Mouse (Mus musculus) urinary bladder, postnatal 14 days (tissue): ENCODE measurements around the gene Olfr96.
A peak's percentile ranks its signal among the peaks of the same experiment; 100 is the strongest.
"Not testable (repeated sequence)": the region's sequence is repeated elsewhere in the genome, so short reads cannot be mapped to it uniquely, and the experiment has no call there.

Experiments used
- DNase-seq: peaks from one replicate; pipeline ENCODE4 v3.0.0; 2021; ENCODE audit warnings: low spot score

Olfr96 gene

GRCm38 (mm10) chr17:37219846-37220245 is at the start of gene Olfr96:
Olfr96 (plus strand) TSS chr17:37220146.
- DNase-seq: no peak

GRCm38 (mm10) chr17:37185474-37185873 is 34.5 kb upstream of the Olfr96 start:
- peak; percentile 17 for DNase-seq

GRCm38 (mm10) chr17:37190711-37191110 is 29.2 kb upstream of the Olfr96 start:
- DNase-seq: peak; percentile 30

GRCm38 (mm10) chr17:37193032-37193431 is 26.9 kb upstream of the Olfr96 start:
- DNase-seq: no peak

GRCm38 (mm10) chr17:37193656-37194055 is 26.3 kb upstream of the Olfr96 start, which contains the start of gene Ubd:
Ubd (plus strand) TSS chr17:37193892.
- no peak for DNase-seq

- peak; percentile 22 for DNase-seq
Measured at GRCm38 (mm10) chr17:37194782-37195181, 25.2 kb upstream of the Olfr96 start.

GRCm38 (mm10) chr17:37196845-37197724 is 22.9 kb upstream of the Olfr96 start:
- DNase-seq: peak; percentile 12

- DNase-seq: no peak
Measured at GRCm38 (mm10) chr17:37200894-37201293, 19.1 kb upstream of the Olfr96 start, which contains the start of gene Olfr94. Olfr94 (minus strand) TSS chr17:37200994.

- peak; percentile 83 for DNase-seq
Measured at GRCm38 (mm10) chr17:37203206-37203916, 16.6 kb upstream of the Olfr96 start.

- no peak for DNase-seq
Measured at GRCm38 (mm10) chr17:37203917-37204236, 16.1 kb upstream of the Olfr96 start.

- DNase-seq: no peak
Measured at GRCm38 (mm10) chr17:37210884-37211768, 8.8 kb upstream of the Olfr96 start.

- DNase-seq: no peak
Measured at GRCm38 (mm10) chr17:37213018-37213417, 6.9 kb upstream of the Olfr96 start, which contains the start of gene Olfr95. Olfr95 (minus strand) TSS chr17:37213118.

GRCm38 (mm10) chr17:37218486-37218885 is 1.5 kb upstream of the Olfr96 start:
- DNase-seq: peak; percentile 15

- DNase-seq: no peak
Measured at GRCm38 (mm10) chr17:37221879-37222278, 1.9 kb downstream of the Olfr96 start.

- DNase-seq: not testable (repeated sequence)
Measured at GRCm38 (mm10) chr17:37237230-37237629, 17.3 kb downstream of the Olfr96 start, which contains the start of gene Olfr97. Olfr97 (minus strand) TSS chr17:37237330.

GRCm38 (mm10) chr17:37242198-37242597 is 22.3 kb downstream of the Olfr96 start:
- DNase-seq: no peak

- DNase-seq: peak; percentile 29
Measured at GRCm38 (mm10) chr17:37246715-37247114, 26.8 kb downstream of the Olfr96 start.

GRCm38 (mm10) chr17:37249460-37249859 is 29.5 kb downstream of the Olfr96 start:
- no peak for DNase-seq

- DNase-seq: peak; percentile 10
Measured at GRCm38 (mm10) chr17:37250544-37250943, 30.6 kb downstream of the Olfr96 start.

GRCm38 (mm10) chr17:37263626-37264025 is 43.7 kb downstream of the Olfr96 start, which contains the start of gene Olfr98:
Olfr98 (minus strand) TSS chr17:37263749.
- DNase-seq: no peak

- peak; percentile 89 for DNase-seq
Measured at GRCm38 (mm10) chr17:37270058-37270701, 50.2 kb downstream of the Olfr96 start, which contains the start of gene H2-M3. H2-M3 (plus strand) TSS chr17:37270220.
